ENCODE assay signal across 19 mouse cellular contexts in genomic region chr13:106761661-106762060, GRCm38 (mm10).
DNase-seq lines count a peak whose midpoint lies in the region; ATAC-seq and TF ChIP-seq lines count a peak whose summit lies in the region.
"Had no signal": no experiment of that assay in that cellular context is flagged by ENCODE, and none has a peak within 500 bp of the region (broad histone marks: within the 10 kb centered on the region; RNA-seq: fewer than 3 reads in every experiment).

No protein-coding gene starts in this region.

- no peak overlapping the region for H3K27ac ChIP-seq in hindbrain, postnatal 0 days
- H3K27ac ChIP-seq in hindbrain, embryonic 14.5 days, result no peak overlapping the region
- H3K27ac ChIP-seq in neural tube, embryonic 15.5 days (replicated peaks), result no peak overlapping the region
- H3K27ac ChIP-seq: embryonic facial prominence, embryonic 12.5 days; forebrain, embryonic 15.5 days; hindbrain, embryonic 15.5 days had no signal

- no peak overlapping the region for H3K4me2 ChIP-seq in hindbrain, postnatal 0 days (ENCODE audit: low read depth, low read length)
- no peak overlapping the region for H3K4me2 ChIP-seq in hindbrain, embryonic 14.5 days (replicated peaks)
- no peak overlapping the region for H3K4me2 ChIP-seq in neural tube, embryonic 15.5 days
- H3K4me2 ChIP-seq: embryonic facial prominence, embryonic 12.5 days; forebrain, embryonic 15.5 days; heart, embryonic 11.5 days; hindbrain, embryonic 15.5 days had no signal

- 0 out of 2 replicates have a peak, but pooled peaks have one; percentile 24 for ATAC-seq in hindbrain, postnatal 0 days
- no peak for ATAC-seq in hindbrain, embryonic 14.5 days (ENCODE audit: low FRiP score)
- no peak for ATAC-seq in megakaryocyte, adult 5-6 weeks (ENCODE audit: poor library complexity, severe bottlenecking)
- peak; percentile 19; the same call in 1 of the 2 replicates for ATAC-seq in neural tube, embryonic 15.5 days (ENCODE audit: low FRiP score)
- ATAC-seq: forebrain, embryonic 15.5 days had no signal

- H3K4me1 ChIP-seq in hindbrain, postnatal 0 days (ENCODE audit: insufficient read depth, low read length), result no peaks in the 10 kb centered on the region; the same call in 1 of the 2 replicates
- H3K4me1 ChIP-seq in hindbrain, embryonic 14.5 days (replicated peaks; ENCODE audit: control insufficient read depth, insufficient read depth, low read length), result no peaks in the 10 kb centered on the region
- H3K4me1 ChIP-seq in megakaryocyte, embryonic 14.5 days, result peaks cover 57% of the 10 kb centered on the region
- H3K4me1 ChIP-seq in neural tube, embryonic 15.5 days, result no peaks in the 10 kb centered on the region
- H3K4me1 ChIP-seq: embryonic facial prominence, embryonic 12.5 days; forebrain, embryonic 15.5 days; hindbrain, embryonic 15.5 days had no signal

- H3K4me3 ChIP-seq in hindbrain, postnatal 0 days (ENCODE audit: low read length), result no peak overlapping the region
- no peak overlapping the region for H3K4me3 ChIP-seq in hindbrain, embryonic 14.5 days (replicated peaks; ENCODE audit: low read length)
- H3K4me3 ChIP-seq in megakaryocyte, embryonic 14.5 days (replicated peaks), result peak overlapping the region; percentile 80
- H3K4me3 ChIP-seq in neural tube, embryonic 15.5 days (replicated peaks), result no peak overlapping the region
- H3K4me3 ChIP-seq: embryonic facial prominence, embryonic 12.5 days; forebrain, embryonic 15.5 days; hindbrain, embryonic 15.5 days had no signal

- no peaks in the 10 kb centered on the region for H3K36me3 ChIP-seq in hindbrain, postnatal 0 days (ENCODE audit: insufficient read depth, low read length)
- H3K36me3 ChIP-seq in hindbrain, embryonic 14.5 days (replicated peaks; ENCODE audit: control insufficient read depth, insufficient read depth), result no peaks in the 10 kb centered on the region
- H3K36me3 ChIP-seq in megakaryocyte, embryonic 14.5 days (replicated peaks; ENCODE audit: low read length), result peaks cover 12% of the 10 kb centered on the region
- no peaks in the 10 kb centered on the region for H3K36me3 ChIP-seq in neural tube, embryonic 15.5 days
- H3K36me3 ChIP-seq: embryonic facial prominence, embryonic 12.5 days; forebrain, embryonic 15.5 days; hindbrain, embryonic 15.5 days had no signal

- peak; percentile 53 for DNase-seq in heart, adult 11 months
- no peak for DNase-seq in heart, adult 9 months (ENCODE audit: low spot score in 2 of 2)
- DNase-seq in hindbrain, postnatal 0 days (ENCODE audit: low spot score), result no peak
- no peak for DNase-seq in hindbrain, embryonic 14.5 days (ENCODE audit: low spot score)
- no peak for DNase-seq in neural tube, embryonic 10.5 days (ENCODE audit: extremely low spot score, low spot score)
- DNase-seq: adrenal gland, postnatal 10 days; cerebellum, adult 11 months; cerebellum, adult 8-10 months; cerebellum, postnatal 14 days; gastrocnemius, postnatal 36 days; heart, adult 18-20 months; heart, postnatal 36 days had no signal

- H3K9ac ChIP-seq in hindbrain, postnatal 0 days (replicated peaks; ENCODE audit: low read length), result no peak overlapping the region
- H3K9ac ChIP-seq in hindbrain, embryonic 14.5 days, result no peak overlapping the region
- no peak overlapping the region for H3K9ac ChIP-seq in neural tube, embryonic 15.5 days (replicated peaks)
- H3K9ac ChIP-seq: embryonic facial prominence, embryonic 12.5 days; forebrain, embryonic 15.5 days; hindbrain, embryonic 15.5 days had no signal

- WGBS in hindbrain, postnatal 0 days, result 100% methylated on average over 1 of the region's 1 CpGs
- WGBS in hindbrain, embryonic 14.5 days, result 97% methylated on average over 1 of the region's 1 CpGs
- 96% methylated on average over 1 of the region's 1 CpGs for WGBS in neural tube, embryonic 15.5 days

- H3K9me3 ChIP-seq in hindbrain, postnatal 0 days (ENCODE audit: low read length), result no peaks in the 10 kb centered on the region
- no peaks in the 10 kb centered on the region for H3K9me3 ChIP-seq in hindbrain, embryonic 14.5 days (ENCODE audit: control insufficient read depth, low read length)
- no peaks in the 10 kb centered on the region for H3K9me3 ChIP-seq in megakaryocyte, embryonic 14.5 days
- no peaks in the 10 kb centered on the region for H3K9me3 ChIP-seq in neural tube, embryonic 15.5 days (replicated peaks)
- H3K9me3 ChIP-seq: embryonic facial prominence, embryonic 12.5 days; forebrain, embryonic 15.5 days; hindbrain, embryonic 15.5 days had no signal

- no peaks in the 10 kb centered on the region for H3K27me3 ChIP-seq in hindbrain, postnatal 0 days (ENCODE audit: insufficient read depth, low read length)
- no peaks in the 10 kb centered on the region for H3K27me3 ChIP-seq in hindbrain, embryonic 14.5 days (ENCODE audit: control insufficient read depth, insufficient read depth, low read length)
- H3K27me3 ChIP-seq in megakaryocyte, embryonic 14.5 days (replicated peaks), result peaks cover 3% of the 10 kb centered on the region
- no peaks in the 10 kb centered on the region for H3K27me3 ChIP-seq in neural tube, embryonic 15.5 days (replicated peaks)
- H3K27me3 ChIP-seq: embryonic facial prominence, embryonic 12.5 days; forebrain, embryonic 15.5 days; hindbrain, embryonic 15.5 days had no signal

- no peak for TF ChIP-seq CTCF in hindbrain, postnatal 0 days (IDR thresholded peaks at IDR 0.05; ENCODE audit: low read depth)

Comparison
In these comparisons a context has a peak if more than half of its experiments do, and no peak if none do; other contexts are left out.
1. ATAC-seq: peak in hindbrain, postnatal 0 days (single experiment) and neural tube, embryonic 15.5 days (single experiment); none in hindbrain, embryonic 14.5 days (single experiment) and megakaryocyte, adult 5-6 weeks (single experiment).